Mouse (Mus musculus): ENCODE data around the gene Ccdc65. TPM values are rescaled to one million over a fixed set of nuclear protein-coding genes. Genes with fewer than 3 reads are reported as not detected.

Ccdc65 gene
- polyA plus RNA-seq, 1 experiment from 2014 or later = 6.8 TPM

Other genes with a start within 250 kb of the Ccdc65 start
- not detected in 2 replicates for gene OR5BS1P, start 238.3 kb upstream of the Ccdc65 start, polyA plus RNA-seq (2015; fragmentation: Nextera tagmentation; extraction: Ambion mirVana)
- not detected in 2 replicates for gene Lalba, start 225.5 kb upstream of the Ccdc65 start, polyA plus RNA-seq (2015; fragmentation: Nextera tagmentation; extraction: Ambion mirVana)
- gene Olfr279, start 215.8 kb upstream of the Ccdc65 start, polyA plus RNA-seq (2015; fragmentation: Nextera tagmentation; extraction: Ambion mirVana) = not detected in 2 replicates
- gene Kansl2, start 173.9 kb upstream of the Ccdc65 start, polyA plus RNA-seq (2015; fragmentation: Nextera tagmentation; extraction: Ambion mirVana) = 108 TPM in 2 replicates
- gene Ccnt1, start 137.3 kb upstream of the Ccdc65 start, polyA plus RNA-seq (2015; fragmentation: Nextera tagmentation; extraction: Ambion mirVana) = 64.7 and 65.6 TPM in 2 replicates
- not detected in 2 replicates for gene 4930415O20Rik, start 137.2 kb upstream of the Ccdc65 start, polyA plus RNA-seq (2015; fragmentation: Nextera tagmentation; extraction: Ambion mirVana)
- 10.6 and 13.1 TPM in 2 replicates for gene Adcy6, start 98.1 kb upstream of the Ccdc65 start, polyA plus RNA-seq (2015; fragmentation: Nextera tagmentation; extraction: Ambion mirVana)
- 130 and 136 TPM in 2 replicates for gene Cacnb3, start 77.4 kb upstream of the Ccdc65 start, polyA plus RNA-seq (2015; fragmentation: Nextera tagmentation; extraction: Ambion mirVana)
- 19.4 and 24.8 TPM in 2 replicates for gene Ddx23, start 45.3 kb upstream of the Ccdc65 start, polyA plus RNA-seq (2015; fragmentation: Nextera tagmentation; extraction: Ambion mirVana)
- gene Rnd1, start 30.7 kb upstream of the Ccdc65 start, polyA plus RNA-seq (2015; fragmentation: Nextera tagmentation; extraction: Ambion mirVana) = 10.3 and 10.4 TPM in 2 replicates
- gene Fkbp11, start 20.0 kb downstream of the Ccdc65 start, polyA plus RNA-seq (2015; fragmentation: Nextera tagmentation; extraction: Ambion mirVana) = 5.7 TPM in 2 replicates
- gene Arf3, start 55.0 kb downstream of the Ccdc65 start, polyA plus RNA-seq (2015; fragmentation: Nextera tagmentation; extraction: Ambion mirVana) = 100.0 and 107 TPM in 2 replicates
- not detected in 2 replicates for gene Wnt10b, start 69.9 kb downstream of the Ccdc65 start, polyA plus RNA-seq (2015; fragmentation: Nextera tagmentation; extraction: Ambion mirVana)
- gene Wnt1, start 81.7 kb downstream of the Ccdc65 start, polyA plus RNA-seq (2015; fragmentation: Nextera tagmentation; extraction: Ambion mirVana) = 1.9 and 2.5 TPM in 2 replicates
- gene Ddn, start 101.3 kb downstream of the Ccdc65 start, polyA plus RNA-seq (2015; fragmentation: Nextera tagmentation; extraction: Ambion mirVana) = 0.34 and 0.48 TPM in 2 replicates
- 73.4 and 75.3 TPM in 2 replicates for gene Prkag1, start 123.3 kb downstream of the Ccdc65 start, polyA plus RNA-seq (2015; fragmentation: Nextera tagmentation; extraction: Ambion mirVana)
- 10.6 and 11.4 TPM in 2 replicates for gene Kmt2d, start 163.0 kb downstream of the Ccdc65 start, polyA plus RNA-seq (2015; fragmentation: Nextera tagmentation; extraction: Ambion mirVana)
- 32.1 and 34.5 TPM in 2 replicates for gene Rhebl1, start 186.3 kb downstream of the Ccdc65 start, polyA plus RNA-seq (2015; fragmentation: Nextera tagmentation; extraction: Ambion mirVana)
- gene Dhh, start 190.3 kb downstream of the Ccdc65 start, polyA plus RNA-seq (2015; fragmentation: Nextera tagmentation; extraction: Ambion mirVana) = 1.9 and 2.5 TPM in 2 replicates
- 26.8 and 29.3 TPM in 2 replicates for gene Lmbr1l, start 210.0 kb downstream of the Ccdc65 start, polyA plus RNA-seq (2015; fragmentation: Nextera tagmentation; extraction: Ambion mirVana)
- 1,411 and 1,419 TPM in 2 replicates for gene Tuba1b, start 226.4 kb downstream of the Ccdc65 start, polyA plus RNA-seq (2015; fragmentation: Nextera tagmentation; extraction: Ambion mirVana)
- gene Gm49450, start 245.3 kb downstream of the Ccdc65 start, polyA plus RNA-seq (2015; fragmentation: Nextera tagmentation; extraction: Ambion mirVana) = not detected in 2 replicates
- gene Tuba1a, start 245.5 kb downstream of the Ccdc65 start, polyA plus RNA-seq (2015; fragmentation: Nextera tagmentation; extraction: Ambion mirVana) = 14,750 and 15,534 TPM in 2 replicates

Measured in hindbrain, embryonic 15.5 days (tissue).